Mouse (Mus musculus) embryonic facial prominence, embryonic 15.5 days (tissue): Measurements from ENCODE around the gene Kdm2b. TPM values are rescaled to one million over a fixed set of nuclear protein-coding genes. Genes with fewer than 3 reads are reported as not detected.

ENCODE experiments used
- ATAC-seq: fragments of 200-750 bp; cut with Nextera tagmentation; 2 replicates; pipeline ENCODE4 v1.8.0; 2017; ENCODE audit warnings: low read depth, moderate TSS enrichment; ENCODE audit not compliant: insufficient number of reproducible peaks, low FRiP score, low TSS enrichment
- H3K27ac ChIP-seq: fragments of 300-500 bp; sonication (generic); replicated peaks from 2 replicates; pipeline ENCODE4 v1.5.1; 2015; ENCODE audit warnings: mild to moderate bottlenecking, inconsistent platforms
- H3K27me3 ChIP-seq: fragments of 300-500 bp; sonication (generic); 2 replicates; pipeline ENCODE4 v1.6.1; 2015; ENCODE audit warnings: inconsistent platforms
- H3K36me3 ChIP-seq: fragments of 300-500 bp; sonication (generic); 2 replicates; pipeline ENCODE4 v1.6.1; 2015; ENCODE audit warnings: mild to moderate bottlenecking, inconsistent platforms
- H3K4me1 ChIP-seq: fragments of 300-500 bp; sonication (generic); 2 replicates; pipeline ENCODE4 v1.6.1; 2015; ENCODE audit warnings: inconsistent platforms
- H3K4me2 ChIP-seq: fragments of 300-500 bp; sonication (generic); replicated peaks from 2 replicates; pipeline ENCODE4 v1.6.1; 2015; ENCODE audit warnings: mild to moderate bottlenecking, inconsistent platforms
- H3K4me3 ChIP-seq: fragments of 300-500 bp; sonication (generic); replicated peaks from 2 replicates; pipeline ENCODE4 v1.5.1; 2015; ENCODE audit warnings: mild to moderate bottlenecking, inconsistent platforms
- H3K9ac ChIP-seq: fragments of 300-500 bp; sonication (generic); 2 replicates; pipeline ENCODE4 v1.6.1; 2015; ENCODE audit warnings: inconsistent platforms
- H3K9me3 ChIP-seq: fragments of 300-500 bp; sonication (generic); replicated peaks from 2 replicates; pipeline ENCODE4 v1.6.1; 2016; ENCODE audit warnings: inconsistent platforms
- WGBS: fragments of 180-500 bp; shearing (Covaris S2); methylation state at CpG from one replicate; pipeline ENCODE4 v1.1.7; 2015; 5-methylcytosine and 5-hydroxymethylcytosine counted together
- polyA plus RNA-seq: library from polyadenylated mRNA; unstranded; fragments of >200 nt; fragmentation: Nextera tagmentation; extraction: Ambion mirVana; gene quantifications from 2 replicates; pipeline ENCODE4 v1.2.1, GENCODE M21; 2015

The Kdm2b gene
- polyA plus RNA-seq, 1 experiment from 2014 or later: 43.9 TPM

GRCm38 (mm10) chr5:123024312-123024711 is 34.7 kb upstream of the Kdm2b start:
- peaks cover 23% of the 10 kb centered on the region for H3K4me1 ChIP-seq
- 88% methylated on average over 6 of the region's 6 CpGs for WGBS
- ATAC-seq: no peak
- H3K4me2 ChIP-seq: no peak overlapping the region
- no peak overlapping the region for H3K9ac ChIP-seq
- H3K4me3 ChIP-seq: no peak overlapping the region
- no peak overlapping the region for H3K27ac ChIP-seq
- no peaks in the 10 kb centered on the region for H3K9me3 ChIP-seq
- H3K27me3 ChIP-seq: no peaks in the 10 kb centered on the region
- 0 out of 2 replicates have a peak, but pooled peaks cover 3% of the 10 kb centered on the region for H3K36me3 ChIP-seq

GRCm38 (mm10) chr5:123023049-123023448 is 33.4 kb upstream of the Kdm2b start:
- no peak for ATAC-seq
- Histone ChIP-seq H3K4me1 (peaks cover 36% of the 10 kb centered on the region), H3K9ac (no peak overlapping the region), H3K27me3 (no peaks in the 10 kb centered on the region), H3K4me2 (no peak overlapping the region), H3K4me3 (no peak overlapping the region), H3K9me3 (no peaks in the 10 kb centered on the region), H3K27ac (no peak overlapping the region), H3K36me3 (no peaks in the 10 kb centered on the region)
- 70% methylated on average over 6 of the region's 6 CpGs for WGBS

DNA sequence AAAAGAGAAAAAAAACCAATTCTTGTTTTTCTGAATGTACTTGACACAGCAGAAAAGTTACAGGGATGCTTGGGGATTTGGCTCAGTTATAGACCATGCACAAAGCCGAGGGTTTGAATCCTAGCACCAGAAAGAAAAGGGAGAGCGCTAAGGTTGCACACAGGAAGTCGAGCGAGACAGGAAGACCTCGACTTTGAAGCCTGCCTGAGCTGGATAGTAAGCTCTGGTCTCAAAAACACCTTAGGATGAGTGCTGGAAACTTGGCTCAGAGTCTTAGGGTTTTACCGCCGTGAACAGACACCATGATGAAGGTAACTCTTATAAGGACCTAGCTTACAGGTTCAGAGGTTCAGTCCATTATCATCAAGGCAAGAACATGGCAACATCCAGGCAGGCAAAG is 31.8 kb upstream of the Kdm2b start:
- Histone ChIP-seq H3K9me3 (no peaks in the 10 kb centered on the region), H3K36me3 (0 out of 2 replicates have a peak, but pooled peaks cover 5% of the 10 kb centered on the region), H3K4me3 (no peak overlapping the region), H3K27ac (no peak overlapping the region), H3K9ac (no peak overlapping the region), H3K4me1 (peaks cover 34% of the 10 kb centered on the region), H3K4me2 (no peak overlapping the region), H3K27me3 (no peaks in the 10 kb centered on the region)
- 88% methylated on average over 7 of the region's 7 CpGs for WGBS
- ATAC-seq: no peak

DNA sequence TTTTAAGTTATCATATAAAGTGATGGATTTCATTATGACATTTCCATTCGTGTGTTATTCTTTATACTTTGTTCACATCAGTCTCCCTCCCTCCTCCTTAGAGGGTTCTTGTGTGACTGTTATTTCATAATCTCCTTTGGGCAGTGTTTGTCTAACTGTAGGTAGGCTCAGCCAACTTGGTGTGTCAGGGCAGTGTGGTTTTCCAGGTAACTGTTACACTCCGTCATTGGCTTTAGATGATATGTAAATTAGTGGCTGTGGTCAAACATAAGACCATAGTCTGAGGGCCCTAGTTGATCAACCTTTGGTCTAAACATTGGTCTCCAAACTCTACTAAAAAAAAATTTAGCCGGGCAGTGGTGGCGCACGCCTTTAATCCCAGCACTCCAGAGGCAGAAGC is 30.8 kb upstream of the Kdm2b start:
- Histone ChIP-seq H3K4me1 (peaks cover 37% of the 10 kb centered on the region), H3K4me3 (no peak overlapping the region), H3K27me3 (no peaks in the 10 kb centered on the region)

DNA sequence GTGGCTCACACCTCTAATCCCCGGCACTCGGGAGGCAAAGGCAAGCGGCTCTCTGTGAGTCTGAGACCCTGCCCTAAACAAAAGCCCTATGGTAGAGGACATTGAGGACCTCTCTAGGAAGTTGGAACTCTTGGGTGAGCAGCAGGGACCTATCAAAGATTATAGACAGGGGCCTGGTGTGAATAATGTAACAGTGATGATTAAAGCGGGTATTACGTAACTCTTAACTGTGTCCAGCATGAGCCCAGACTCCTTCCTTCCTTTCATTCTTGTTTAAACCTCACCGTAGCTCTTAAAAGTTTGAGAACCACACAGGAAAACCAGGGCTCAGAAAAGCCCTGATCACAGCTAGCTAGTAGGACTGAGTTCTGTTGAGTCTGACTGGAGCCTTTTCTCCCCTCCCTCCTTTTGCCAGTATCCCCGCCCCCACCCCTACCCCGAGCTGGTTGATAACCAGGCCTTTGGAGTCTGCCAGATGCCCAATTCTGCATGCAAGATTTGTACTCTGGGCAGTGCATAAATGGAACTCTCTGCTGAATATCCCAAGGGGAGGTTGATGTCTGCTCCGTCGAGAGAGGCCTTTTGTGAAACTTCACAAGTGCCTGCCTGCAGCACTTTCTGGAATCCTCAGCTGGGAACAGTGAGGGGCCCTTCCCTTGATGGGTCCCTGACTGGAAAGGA is 29.9 kb upstream of the Kdm2b start:
- H3K27ac ChIP-seq: peak overlapping the region; percentile 45
- no peaks in the 10 kb centered on the region for H3K27me3 ChIP-seq
- H3K9ac ChIP-seq: no peak overlapping the region
- H3K4me1 ChIP-seq: peaks cover 39% of the 10 kb centered on the region
- 46% methylated on average over 10 of the region's 10 CpGs for WGBS
- H3K9me3 ChIP-seq: no peaks in the 10 kb centered on the region
- ATAC-seq: no peak
- H3K4me3 ChIP-seq: no peak overlapping the region
- H3K36me3 ChIP-seq: 0 out of 2 replicates have a peak, but pooled peaks cover 5% of the 10 kb centered on the region
- no peak overlapping the region for H3K4me2 ChIP-seq

More for the DNA sequence above, 30.8 kb upstream of the Kdm2b start:
- no peak overlapping the region for H3K4me2 ChIP-seq
- H3K9ac ChIP-seq: no peak overlapping the region
- 0 out of 2 replicates have a peak, but pooled peaks cover 5% of the 10 kb centered on the region for H3K36me3 ChIP-seq
- no peak for ATAC-seq
- no peak overlapping the region for H3K27ac ChIP-seq
- WGBS: 91% methylated on average over 5 of the region's 5 CpGs
- no peaks in the 10 kb centered on the region for H3K9me3 ChIP-seq

- no peaks in the 10 kb centered on the region for H3K27me3 ChIP-seq
- 0 out of 2 replicates have a peak, but pooled peaks cover 5% of the 10 kb centered on the region for H3K36me3 ChIP-seq
- H3K4me1 ChIP-seq: peaks cover 46% of the 10 kb centered on the region
- H3K27ac ChIP-seq: no peak overlapping the region
- H3K4me2 ChIP-seq: no peak overlapping the region
- 84% methylated on average over 4 of the region's 4 CpGs for WGBS
- no peak overlapping the region for H3K4me3 ChIP-seq
- no peak for ATAC-seq
- H3K9me3 ChIP-seq: no peaks in the 10 kb centered on the region
- no peak overlapping the region for H3K9ac ChIP-seq
Observed at GRCm38 (mm10) chr5:123017504-123017903, 27.9 kb upstream of the Kdm2b start.

GRCm38 (mm10) chr5:123015915-123016314 is 26.3 kb upstream of the Kdm2b start:
- H3K4me1 ChIP-seq: peaks cover 46% of the 10 kb centered on the region
- WGBS: 18% methylated on average over 8 of the region's 8 CpGs

GRCm38 (mm10) chr5:123014753-123015701 is 25.4 kb upstream of the Kdm2b start, which contains the start of gene Orai1:
Orai1 (plus strand) TSS chr5:123015074.
- Histone ChIP-seq H3K4me3 (peak within 1 kb of the TSS; percentile 82), H3K9ac (peak within 1 kb of the TSS; percentile 72), H3K27ac (peak within 1 kb of the TSS; percentile 95), H3K27me3 (no peaks in the 10 kb centered on the region), H3K4me1 (peaks cover 49% of the 10 kb centered on the region), H3K9me3 (no peaks in the 10 kb centered on the region), H3K4me2 (peak within 1 kb of the TSS; percentile 87), H3K36me3 (0 out of 2 replicates have a peak, but pooled peaks cover 5% of the 10 kb centered on the region)
- ATAC-seq: peak; percentile 96
- under 1% methylated on average over 106 of the region's 106 CpGs for WGBS

More at GRCm38 (mm10) chr5:123015915-123016314, 26.3 kb upstream of the Kdm2b start:
- no peaks in the 10 kb centered on the region for H3K9me3 ChIP-seq
- H3K27me3 ChIP-seq: no peaks in the 10 kb centered on the region
- 0 out of 2 replicates have a peak, but pooled peaks cover 5% of the 10 kb centered on the region for H3K36me3 ChIP-seq
- H3K9ac ChIP-seq: peak overlapping the region; percentile 72
- ATAC-seq: no peak
- H3K4me2 ChIP-seq: peak overlapping the region; percentile 87
- H3K4me3 ChIP-seq: peak overlapping the region; percentile 82
- H3K27ac ChIP-seq: peak overlapping the region; percentile 95

DNA sequence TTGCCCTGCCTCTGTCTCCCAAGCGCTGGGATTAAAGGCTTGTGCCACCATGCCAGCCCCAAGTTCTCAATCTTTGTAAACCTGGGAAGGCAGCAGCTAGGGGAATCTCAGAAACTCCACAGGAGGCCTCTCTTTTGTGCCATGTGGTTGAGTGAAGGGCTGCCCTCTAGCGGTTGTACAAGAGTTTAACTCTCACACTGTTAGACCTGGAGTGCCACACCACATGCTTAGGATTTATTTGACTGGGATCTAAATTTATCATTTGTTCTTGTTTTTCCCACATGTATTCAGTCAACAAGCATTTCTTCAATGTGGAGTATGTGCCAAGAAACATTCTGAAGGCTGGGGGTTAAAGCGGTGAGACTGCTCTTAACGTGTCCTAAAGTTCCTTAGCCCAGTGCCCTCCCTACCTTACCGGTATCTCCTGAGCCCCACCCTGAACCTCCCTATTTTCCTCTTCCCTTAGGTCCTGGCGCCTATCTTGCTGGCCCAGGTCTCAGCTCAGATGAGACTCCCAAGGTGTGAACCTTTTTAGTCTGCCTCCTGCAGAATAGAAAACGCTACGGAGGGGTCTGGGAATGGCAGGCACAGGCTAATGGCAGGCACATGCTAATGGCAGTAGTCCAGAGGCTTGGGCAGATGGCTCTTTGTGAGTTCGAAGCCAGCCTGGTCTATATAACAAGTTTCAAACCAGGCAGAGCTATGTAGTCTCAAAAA is 24.1 kb upstream of the Kdm2b start:
- H3K36me3 ChIP-seq: 0 out of 2 replicates have a peak, but pooled peaks cover 5% of the 10 kb centered on the region
- WGBS: 63% methylated on average over 9 of the region's 9 CpGs
- ATAC-seq: no peak
- H3K4me2 ChIP-seq: no peak overlapping the region
- H3K4me1 ChIP-seq: peaks cover 41% of the 10 kb centered on the region
- H3K9ac ChIP-seq: no peak overlapping the region
- H3K27ac ChIP-seq: no peak overlapping the region
- H3K27me3 ChIP-seq: no peaks in the 10 kb centered on the region
- no peak overlapping the region for H3K4me3 ChIP-seq
- no peaks in the 10 kb centered on the region for H3K9me3 ChIP-seq

DNA sequence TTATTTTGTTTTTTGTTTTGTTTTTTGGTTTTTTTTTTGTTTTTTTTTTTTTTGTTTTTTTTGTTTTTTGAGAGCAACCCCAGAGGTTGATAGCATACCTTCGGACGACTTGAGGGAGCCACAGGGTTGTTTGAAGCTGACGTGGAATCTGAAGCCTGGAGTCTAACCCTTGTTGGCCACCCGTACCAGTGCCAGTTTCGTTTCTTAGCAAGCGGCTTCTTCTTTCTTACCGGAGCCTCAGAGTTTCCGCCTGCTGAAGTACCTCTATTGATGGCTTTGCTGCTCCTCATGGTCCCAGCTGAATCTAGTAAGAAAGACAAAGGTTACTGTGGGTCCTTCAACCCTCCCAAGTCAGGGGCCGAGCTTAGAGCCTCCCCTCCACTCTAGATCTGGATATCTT is 22.1 kb upstream of the Kdm2b start:
- Histone ChIP-seq H3K4me2 (no peak overlapping the region), H3K4me1 (peaks cover 27% of the 10 kb centered on the region), H3K9me3 (no peaks in the 10 kb centered on the region), H3K4me3 (no peak overlapping the region), H3K36me3 (no peaks in the 10 kb centered on the region), H3K27me3 (no peaks in the 10 kb centered on the region), H3K27ac (no peak overlapping the region), H3K9ac (no peak overlapping the region)
- ATAC-seq: no peak
- 93% methylated on average over 9 of the region's 9 CpGs for WGBS
